Mouse (Mus musculus) A20 (cell line): ENCODE data around the gene Ttll10.

Experiments
- DNase-seq: peaks from one replicate; pipeline ENCODE4 v3.0.0-alpha.2; 2011; ENCODE audit warnings: low read depth, low spot score

The Ttll10 gene

GRCm38 (mm10) chr4:156024184-156024583 is 35.0 kb downstream of the Ttll10 start:
- no peak for DNase-seq

DNA sequence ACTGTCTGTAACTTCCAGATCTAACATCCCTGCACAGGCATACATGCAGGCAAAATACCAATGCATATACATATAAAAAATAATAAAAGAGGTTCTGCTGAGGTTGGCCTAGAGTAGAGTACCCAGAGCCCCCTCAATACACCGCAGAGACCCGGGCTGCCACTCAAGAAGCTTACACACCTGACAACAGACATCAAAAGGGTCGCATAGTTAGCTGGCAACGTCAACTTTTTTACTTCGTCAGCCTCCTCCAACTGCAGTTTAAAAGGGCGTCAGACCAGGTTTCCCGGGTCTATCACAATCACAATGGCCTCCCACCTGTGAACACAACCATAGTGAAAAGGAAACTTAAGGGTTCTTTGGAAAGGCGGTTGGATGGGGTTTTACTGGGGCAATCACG is 35.7 kb downstream of the Ttll10 start:
- DNase-seq: no peak

DNA sequence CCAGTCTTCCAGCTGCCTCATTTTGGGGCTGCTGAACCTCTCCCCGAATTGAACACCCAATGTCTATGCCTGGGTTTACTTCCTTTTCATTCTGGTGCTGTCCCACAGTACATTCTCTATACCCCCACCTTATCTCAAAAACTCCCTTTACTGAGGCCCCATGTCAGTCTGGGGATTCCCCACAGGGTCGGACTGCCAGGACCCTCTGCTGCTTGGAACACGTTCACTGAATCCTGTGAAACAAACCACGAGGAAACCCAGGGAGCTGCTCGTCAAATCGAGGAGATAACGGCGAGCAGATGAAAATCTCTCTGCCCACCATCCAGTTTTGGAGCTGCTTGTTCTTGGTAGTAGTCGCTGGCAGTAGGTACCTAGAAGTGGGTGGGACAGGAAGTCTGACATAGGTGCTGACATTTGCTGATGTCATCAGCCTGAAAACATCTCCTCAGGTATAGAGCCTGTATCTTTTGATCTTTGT is 37.2 kb downstream of the Ttll10 start:
- no peak for DNase-seq

- no peak for DNase-seq
These were observed 37.8 kb downstream of the Ttll10 start for GRCm38 (mm10) chr4:156021381-156021780.

DNA sequence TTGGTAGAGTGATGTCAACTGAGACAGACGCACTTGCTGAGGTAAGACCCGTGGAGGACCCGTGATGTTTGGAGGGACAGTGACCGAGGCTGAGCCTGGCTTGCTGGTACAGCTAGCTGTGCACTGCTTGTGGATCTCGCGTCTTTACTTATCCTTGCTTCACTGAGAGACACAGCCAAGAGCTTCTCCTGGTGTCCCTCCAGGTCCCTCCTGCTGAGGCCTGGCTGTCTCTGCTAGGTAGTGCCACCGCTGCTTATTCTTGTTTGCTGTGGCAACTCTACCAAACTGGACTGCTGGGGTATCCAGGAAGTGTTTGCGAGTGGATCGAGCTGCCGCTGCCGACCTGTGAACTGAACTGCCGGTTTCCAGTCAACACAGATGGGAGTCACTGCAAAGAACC is 39.4 kb downstream of the Ttll10 start:
- no peak for DNase-seq

DNA sequence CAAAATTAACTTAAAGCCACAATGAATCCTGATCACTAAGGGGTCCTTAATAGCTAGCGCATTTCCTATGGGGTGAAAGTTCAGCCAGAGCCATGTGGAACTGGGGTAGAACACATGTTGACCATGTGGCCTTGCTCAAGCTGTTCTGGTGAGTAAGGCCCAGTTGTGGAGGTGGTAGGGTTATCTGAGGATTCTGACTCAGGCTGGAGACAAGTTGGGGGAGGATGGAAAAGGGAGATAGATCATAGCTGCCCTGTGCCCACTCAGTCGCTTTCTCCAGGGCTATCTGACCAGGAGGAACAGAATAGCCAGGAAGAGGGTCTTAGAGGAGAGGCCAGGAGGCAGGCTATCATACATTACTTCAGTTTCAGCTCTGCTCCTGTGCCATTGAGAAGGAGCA is 44.8 kb downstream of the Ttll10 start:
- no peak for DNase-seq

DNA sequence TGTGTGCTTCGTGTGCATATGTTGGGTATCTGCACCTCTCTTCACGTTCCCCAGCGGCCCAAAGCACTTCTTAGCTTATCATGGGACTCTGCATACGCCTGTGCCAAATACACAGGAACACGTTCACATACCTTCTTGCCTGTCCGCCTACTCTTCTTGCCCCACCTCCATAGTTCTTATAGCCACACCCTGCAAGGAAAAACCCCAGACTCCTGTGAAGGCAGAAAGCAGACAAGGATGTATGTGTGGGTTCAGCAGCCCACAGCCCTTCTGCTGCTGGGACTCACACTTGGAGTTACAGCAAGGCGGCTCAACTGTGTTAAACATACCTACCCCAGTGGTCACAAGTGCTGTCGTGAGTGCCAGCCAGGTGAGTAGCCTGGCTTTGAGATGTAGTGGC is 45.6 kb downstream of the Ttll10 start, which contains the start of gene Tnfrsf4:
Gene Tnfrsf4 (plus strand): TSS at position 207 of the 400 bp plus-strand sequence.
- no peak for DNase-seq

DNA sequence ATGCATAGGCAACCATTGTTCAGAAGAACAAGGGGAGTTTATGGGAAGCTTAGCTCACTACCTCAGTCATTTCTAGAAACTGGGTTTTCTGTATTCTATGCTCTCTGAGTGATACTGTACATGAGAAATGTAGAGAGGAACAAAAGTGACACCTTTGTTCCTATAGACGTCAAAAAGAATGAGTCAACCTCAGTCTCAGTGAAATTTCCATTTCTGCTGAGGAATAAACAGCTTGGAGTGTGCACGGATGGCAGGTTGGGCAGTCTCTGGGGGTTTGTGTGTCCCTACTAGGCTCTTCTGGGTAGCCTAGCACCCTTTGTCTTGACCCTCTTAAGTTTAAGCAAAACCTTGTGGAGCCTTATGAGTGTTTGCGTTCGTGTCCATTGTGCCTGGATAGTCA is 50.8 kb downstream of the Ttll10 start:
- no peak for DNase-seq

- no peak for DNase-seq
These were observed 55.1 kb downstream of the Ttll10 start for GRCm38 (mm10) chr4:156004109-156004508.

- no peak for DNase-seq
These were observed 65.6 kb downstream of the Ttll10 start for GRCm38 (mm10) chr4:155993606-155994005.

DNA sequence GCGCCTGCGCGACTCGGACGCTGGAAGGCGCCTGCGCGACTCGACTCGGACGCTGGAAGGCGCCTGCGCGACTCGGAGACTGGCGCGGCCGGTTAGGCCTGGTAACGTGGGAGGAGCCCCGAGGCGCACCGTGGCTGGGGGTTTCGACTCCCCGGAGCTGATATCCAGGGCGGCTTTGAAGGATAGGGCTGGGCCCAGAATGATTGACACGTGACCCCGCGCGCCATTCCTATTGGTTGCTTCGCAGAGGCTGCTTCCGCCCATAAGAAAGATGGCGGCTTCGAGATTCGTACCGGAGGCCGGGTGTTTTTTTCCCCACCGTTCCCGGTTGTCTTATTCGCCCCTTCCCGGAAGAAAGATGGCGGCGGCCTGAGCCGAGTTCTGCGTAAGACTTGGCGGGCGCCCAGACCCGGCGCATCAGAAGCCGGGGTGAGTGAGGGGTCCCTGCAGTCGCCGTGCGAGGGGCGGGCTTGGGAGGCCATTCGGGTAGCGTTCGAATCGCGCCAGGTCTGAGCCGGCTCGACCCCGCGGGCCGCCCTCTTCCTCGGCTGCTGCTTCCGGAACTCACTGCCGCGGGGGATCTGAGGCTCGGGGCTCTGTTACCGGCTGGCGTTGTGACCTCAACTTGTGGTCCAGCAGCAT is 66.2 kb downstream of the Ttll10 start:
- DNase-seq: peak; percentile 97

GRCm38 (mm10) chr4:155992241-155992905 is 66.8 kb downstream of the Ttll10 start, which contains the start of the genes B3galt6 and Sdf4:
TSS of gene B3galt6 (minus strand) at chr4:155992649.
TSS of gene Sdf4 (plus strand) at chr4:155992872.
- DNase-seq: peak; percentile 93

DNA sequence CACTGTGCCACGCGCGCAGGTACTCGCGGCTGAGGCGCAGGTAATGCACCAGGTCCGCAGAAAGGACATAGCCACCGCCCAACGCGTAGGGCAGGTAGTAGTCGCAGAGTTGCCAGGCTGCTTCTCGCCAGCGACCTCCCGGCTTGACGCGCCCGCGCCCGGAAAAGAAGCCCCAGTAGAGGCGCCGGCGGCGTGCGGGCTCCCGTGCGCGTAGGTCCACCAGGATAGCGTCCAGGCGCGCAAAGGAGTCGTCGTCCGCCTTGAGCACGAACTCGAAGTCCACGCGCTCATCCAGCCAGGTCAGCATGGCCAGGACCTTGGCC is 67.3 kb downstream of the Ttll10 start:
- DNase-seq: no peak

- DNase-seq: peak; percentile 14
These were observed 67.9 kb downstream of the Ttll10 start for GRCm38 (mm10) chr4:155991211-155991907.
